Mouse (Mus musculus) mouse embryonic stem cell (cell line): ENCODE measurements around the gene Cyp2u1.
"Not testable (repeated sequence)": the region's sequence is repeated elsewhere in the genome, so short reads cannot be mapped to it uniquely, and the experiment has no call there.

Experiments
- in situ Hi-C, 2 experiments: fragments of 300-500 bp; cut with MboI; formaldehyde crosslinking; loops; 1 replicate in 1 of 2; 3 replicates in 1 of 2; pipeline ENCODE4 v1.14.3; 2019 to 2020; ENCODE audit warnings: low sequenced_read_pairs in 2 of 2, low pct_unique_long_range_greater_than_20kb in 1 of 2, mixed read lengths in 1 of 2; ENCODE audit not compliant: unreplicated experiment in 1 of 2

Gene Cyp2u1

GRCm38 (mm10) chr3:131302452-131303319 is at the start of gene Cyp2u1:
Cyp2u1 (minus strand) TSS chr3:131303227.
- in situ Hi-C loops: no loop called here

GRCm38 (mm10) chr3:131350539-131350938 is 47.5 kb upstream of the Cyp2u1 start:
- in situ Hi-C loops: no loop called here

GRCm38 (mm10) chr3:131349013-131349412 is 46.0 kb upstream of the Cyp2u1 start:
- in situ Hi-C loops: no loop called here

- in situ Hi-C loops: no loop called here
These were observed 45.5 kb upstream of the Cyp2u1 start for GRCm38 (mm10) chr3:131348579-131348950.

GRCm38 (mm10) chr3:131347831-131348578 is 45.0 kb upstream of the Cyp2u1 start:
- in situ Hi-C loops: no loop called here

GRCm38 (mm10) chr3:131345903-131346302 is 42.9 kb upstream of the Cyp2u1 start:
- in situ Hi-C loops: no loop called here

- in situ Hi-C loops: no loop called here
These were observed 40.3 kb upstream of the Cyp2u1 start for GRCm38 (mm10) chr3:131343311-131343710.

- in situ Hi-C loops: no loop called here
These were observed 37.9 kb upstream of the Cyp2u1 start for GRCm38 (mm10) chr3:131340885-131341284.

GRCm38 (mm10) chr3:131339280-131339679 is 36.3 kb upstream of the Cyp2u1 start:
- in situ Hi-C loops: no loop called here

- in situ Hi-C loops: not testable (repeated sequence)
These were observed 34.7 kb upstream of the Cyp2u1 start for GRCm38 (mm10) chr3:131337749-131338148.

- in situ Hi-C loops: no loop called here
These were observed 33.6 kb upstream of the Cyp2u1 start for GRCm38 (mm10) chr3:131336629-131337028.

GRCm38 (mm10) chr3:131335117-131335547 is 32.1 kb upstream of the Cyp2u1 start:
- in situ Hi-C loops: no loop called here

- in situ Hi-C loops: no loop called here
These were observed 24.2 kb upstream of the Cyp2u1 start for GRCm38 (mm10) chr3:131327189-131327588.

- in situ Hi-C loops: no loop called here
These were observed 23.6 kb upstream of the Cyp2u1 start for GRCm38 (mm10) chr3:131326637-131327036.

GRCm38 (mm10) chr3:131322081-131322815 is 19.2 kb upstream of the Cyp2u1 start:
- in situ Hi-C loops: no loop called here

GRCm38 (mm10) chr3:131320184-131320583 is 17.2 kb upstream of the Cyp2u1 start:
- in situ Hi-C loops: no loop called here

- in situ Hi-C loops: no loop called here
These were observed 15.2 kb upstream of the Cyp2u1 start for GRCm38 (mm10) chr3:131318211-131318610.

- in situ Hi-C loops: no loop called here
These were observed 14.1 kb upstream of the Cyp2u1 start for GRCm38 (mm10) chr3:131317126-131317525.

GRCm38 (mm10) chr3:131315957-131316510 is 13.0 kb upstream of the Cyp2u1 start:
- in situ Hi-C loops: no loop called here
